Mouse (Mus musculus) lung, embryonic 14.5 days (tissue): ENCODE data around the gene Pfkp. TPM values are rescaled to one million over a fixed set of nuclear protein-coding genes. Genes with fewer than 3 reads are reported as not detected.

Experiments used
- ATAC-seq: fragments of 200-750 bp; cut with Nextera tagmentation; 2 replicates; pipeline ENCODE4 v1.8.0; 2017; ENCODE audit warnings: mild to moderate bottlenecking, moderate TSS enrichment, moderate library complexity; ENCODE audit not compliant: insufficient read depth
- DNase-seq: peaks from one replicate; pipeline ENCODE4 v3.0.0-alpha.2; 2015
- H3K27ac ChIP-seq: fragments of 300-500 bp; sonication (generic); 2 replicates; pipeline ENCODE4 v1.5.1; 2014; ENCODE audit warnings: low read depth, mild to moderate bottlenecking, moderate library complexity
- H3K27me3 ChIP-seq: fragments of 300-500 bp; sonication (generic); 2 replicates; pipeline ENCODE4 v1.6.1; 2014; ENCODE audit warnings: low read length, control low read depth; ENCODE audit not compliant: insufficient read depth
- H3K36me3 ChIP-seq: fragments of 300-500 bp; sonication (generic); 2 replicates; pipeline ENCODE4 v1.6.1; 2014; ENCODE audit warnings: control low read depth; ENCODE audit not compliant: insufficient read depth
- H3K4me1 ChIP-seq: fragments of 300-500 bp; sonication (generic); 2 replicates; pipeline ENCODE4 v1.6.1; 2014; ENCODE audit warnings: antibody characterized with exemption, control low read depth; ENCODE audit not compliant: insufficient read depth
- H3K4me2 ChIP-seq: fragments of 300-500 bp; sonication (generic); 2 replicates; pipeline ENCODE4 v1.6.1; 2014; ENCODE audit warnings: mild to moderate bottlenecking
- H3K4me3 ChIP-seq: fragments of 300-500 bp; sonication (generic); 2 replicates; pipeline ENCODE4 v1.5.1; 2014; ENCODE audit warnings: low read depth, low read length
- H3K9ac ChIP-seq: fragments of 300-500 bp; sonication (generic); 2 replicates; pipeline ENCODE4 v1.6.1; 2014
- H3K9me3 ChIP-seq: fragments of 300-500 bp; sonication (generic); 2 replicates; pipeline ENCODE4 v1.6.1; 2016; ENCODE audit warnings: low read depth, low read length, control low read depth
- CTCF ChIP-seq: IDR thresholded peaks from 2 replicates; pipeline ENCODE4 v1.5.1; 2016; ENCODE audit warnings: antibody characterized with exemption, low read depth
- WGBS: fragments of 180-500 bp; shearing (Covaris S2); extraction: QIAGEN DNeasy Blood & Tissue Kit; methylation state at CpG from one replicate; pipeline ENCODE4 v1.1.7; 2014; 5-methylcytosine and 5-hydroxymethylcytosine counted together
- polyA plus RNA-seq: library from polyadenylated mRNA; unstranded; fragments of >200 nt; fragmentation: Nextera tagmentation; extraction: Ambion mirVana; gene quantifications from 2 replicates; pipeline ENCODE4 v1.2.1, GENCODE M21; 2014

Gene Pfkp
- polyA plus RNA-seq, 1 experiment from 2014 or later, result 20.0 TPM

DNA sequence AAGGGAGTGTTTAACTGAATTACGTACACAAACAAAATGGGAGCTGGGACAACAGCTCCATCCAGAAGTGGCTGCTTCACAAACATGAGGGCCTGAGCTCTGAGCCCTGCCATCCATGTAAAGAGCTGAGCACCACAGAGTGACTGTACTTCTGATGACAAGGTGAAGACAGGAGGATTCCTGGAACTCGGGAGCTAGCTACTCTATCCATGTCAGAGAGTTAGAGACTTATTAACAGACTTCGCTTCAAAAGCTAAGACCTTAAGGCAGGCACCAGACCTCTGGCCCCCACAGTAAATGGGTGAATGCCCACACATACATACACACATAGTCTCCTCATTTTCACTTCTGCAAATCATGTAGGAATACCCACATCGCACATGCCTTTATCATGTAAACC lies 11.6 kb downstream of the Pfkp start:
- H3K9me3 ChIP-seq, result no peaks in the 10 kb centered on the region
- no peak for TF ChIP-seq CTCF
- no peak overlapping the region; the same call in 1 of the 2 replicates for H3K27ac ChIP-seq
- WGBS, result 72% methylated on average over 4 of the region's 4 CpGs
- H3K4me3 ChIP-seq, result no peak overlapping the region
- H3K4me2 ChIP-seq, result no peak overlapping the region
- no peak for DNase-seq
- no peak overlapping the region for H3K9ac ChIP-seq
- peaks cover 10% of the 10 kb centered on the region for H3K4me1 ChIP-seq
- no peaks in the 10 kb centered on the region for H3K36me3 ChIP-seq
- no peaks in the 10 kb centered on the region for H3K27me3 ChIP-seq
- peak; percentile 13; the same call in 1 of the 2 replicates for ATAC-seq

DNA sequence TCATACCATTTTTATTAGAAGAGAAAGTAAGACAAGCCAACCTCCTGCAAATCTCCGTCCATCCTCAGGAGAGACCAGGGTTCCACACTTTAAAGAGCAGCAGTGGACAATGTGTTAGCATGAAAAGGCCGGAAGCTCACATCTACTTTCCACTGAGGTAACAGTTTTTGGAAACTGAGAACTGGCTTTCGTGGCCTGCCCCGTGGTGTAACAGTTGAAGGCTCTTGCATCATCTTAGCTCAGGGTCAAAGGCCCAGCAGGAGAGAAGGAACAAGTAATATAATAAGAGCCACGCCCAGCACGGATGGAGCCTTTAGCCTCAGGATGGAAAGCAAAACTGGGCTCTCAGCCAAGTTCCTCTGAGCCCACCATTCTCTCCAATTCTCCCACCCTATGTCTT lies 12.1 kb downstream of the Pfkp start:
- no peak overlapping the region for H3K9ac ChIP-seq
- peak; percentile 59 for DNase-seq
- no peak overlapping the region; the same call in 1 of the 2 replicates for H3K27ac ChIP-seq
- no peak overlapping the region for H3K4me2 ChIP-seq
- H3K4me1 ChIP-seq, result peaks cover 10% of the 10 kb centered on the region
- no peaks in the 10 kb centered on the region for H3K9me3 ChIP-seq
- ATAC-seq, result peak; percentile 8; the same call in 1 of the 2 replicates
- TF ChIP-seq CTCF, result no peak
- H3K36me3 ChIP-seq, result no peaks in the 10 kb centered on the region
- WGBS, result 45% methylated on average over 6 of the region's 6 CpGs
- no peaks in the 10 kb centered on the region for H3K27me3 ChIP-seq
- no peak overlapping the region for H3K4me3 ChIP-seq

DNA sequence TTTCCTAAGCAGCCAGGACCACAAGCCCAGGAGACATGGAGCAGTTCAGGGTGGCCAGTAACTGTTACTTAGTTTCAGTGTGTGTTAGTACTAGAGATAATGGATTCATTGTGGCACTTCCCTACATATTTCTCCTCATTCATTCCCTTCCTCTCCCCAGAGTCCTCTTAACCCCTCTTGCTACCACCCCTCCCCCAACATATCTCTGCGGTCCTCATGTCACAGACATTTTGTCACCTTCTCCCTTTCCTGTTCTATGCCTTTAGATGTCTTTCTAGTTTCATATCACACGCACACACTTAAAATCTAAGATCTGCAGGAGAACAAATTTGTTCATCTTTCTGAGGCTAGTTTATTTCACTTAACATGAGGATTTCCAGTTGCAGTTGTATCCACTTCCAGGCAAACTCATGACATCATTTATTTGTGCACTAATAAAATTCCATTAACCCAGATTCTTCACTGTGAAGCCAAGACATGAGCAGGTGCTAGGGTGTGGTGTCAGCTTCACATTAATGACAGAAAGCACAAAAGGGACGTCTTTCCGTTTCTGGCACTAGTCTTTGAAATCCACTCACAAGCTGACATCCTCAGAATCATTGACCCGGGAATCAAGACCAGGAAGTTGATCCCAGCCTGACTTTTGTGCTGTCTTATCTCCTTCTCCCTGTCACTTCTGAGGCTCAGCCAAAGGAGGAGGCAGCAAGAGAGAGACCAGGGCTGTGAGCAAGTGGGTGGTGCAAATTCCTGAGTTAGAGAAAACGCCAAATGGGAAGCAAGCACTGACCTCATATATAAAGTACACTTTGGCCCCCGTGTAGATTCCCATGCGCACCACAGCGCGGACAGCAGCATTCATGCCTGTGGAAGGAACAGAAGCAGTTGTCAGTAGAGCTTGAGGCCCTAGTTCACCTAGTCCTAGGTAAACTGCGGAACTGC lies 13.2 kb downstream of the Pfkp start:
- no peaks in the 10 kb centered on the region for H3K36me3 ChIP-seq
- H3K4me3 ChIP-seq, result no peak overlapping the region
- 33% methylated on average over 11 of the region's 11 CpGs for WGBS
- peaks cover 10% of the 10 kb centered on the region for H3K4me1 ChIP-seq
- TF ChIP-seq CTCF, result no peak
- no peaks in the 10 kb centered on the region for H3K27me3 ChIP-seq
- H3K27ac ChIP-seq, result no peak overlapping the region
- H3K9ac ChIP-seq, result no peak overlapping the region
- H3K9me3 ChIP-seq, result no peaks in the 10 kb centered on the region
- H3K4me2 ChIP-seq, result no peak overlapping the region
- DNase-seq (peak; percentile 44), ATAC-seq (peak; percentile 44)

DNA sequence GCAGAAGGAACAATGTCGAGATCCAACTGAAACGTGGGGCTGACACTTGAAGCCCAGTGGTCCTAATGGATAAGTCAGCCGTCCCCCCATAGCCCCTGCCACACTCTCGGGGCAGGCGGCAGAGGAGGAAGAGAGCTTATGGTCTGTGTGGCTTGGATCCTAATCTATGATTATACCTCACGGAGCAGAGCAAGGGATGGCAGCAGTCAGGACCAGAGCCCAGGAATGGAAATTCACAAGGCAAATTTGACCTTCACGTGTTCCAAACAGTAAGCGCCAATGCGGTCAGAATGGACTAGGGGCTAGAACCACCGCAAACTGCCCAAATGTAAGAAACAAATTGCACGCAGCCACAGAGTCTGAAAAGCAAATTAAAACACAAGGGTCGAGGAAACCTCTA lies 14.5 kb downstream of the Pfkp start:
- WGBS, result 76% methylated on average over 12 of the region's 12 CpGs
- peaks cover 10% of the 10 kb centered on the region for H3K4me1 ChIP-seq

DNA sequence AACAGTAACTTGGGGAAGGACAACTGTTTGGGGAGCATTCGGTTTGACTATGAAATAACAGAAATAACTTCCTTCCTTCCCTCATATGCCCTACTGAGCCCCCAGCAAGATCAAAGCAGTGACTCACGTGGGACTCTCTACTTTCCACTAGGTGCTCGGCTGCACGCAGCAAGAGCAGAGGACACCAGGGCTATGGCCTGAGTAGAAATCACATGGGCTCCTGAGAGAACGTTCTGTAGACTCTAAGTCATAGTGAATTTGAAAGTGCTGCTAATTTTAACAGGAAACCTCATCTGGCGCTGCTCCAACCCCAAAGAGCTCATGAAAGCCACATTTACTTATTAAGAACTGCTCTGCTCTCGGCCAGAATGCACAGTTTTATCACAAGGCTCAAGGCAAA lies 15.1 kb downstream of the Pfkp start:
- TF ChIP-seq CTCF, result no peak
- H3K27me3 ChIP-seq, result no peaks in the 10 kb centered on the region
- H3K4me1 ChIP-seq, result peaks cover 10% of the 10 kb centered on the region
- H3K9ac ChIP-seq, result no peak overlapping the region
- no peak overlapping the region for H3K27ac ChIP-seq
- DNase-seq (peak; percentile 55), ATAC-seq (no peak)
- H3K36me3 ChIP-seq, result no peaks in the 10 kb centered on the region
- no peaks in the 10 kb centered on the region for H3K9me3 ChIP-seq
- 23% methylated on average over 7 of the region's 7 CpGs for WGBS
- no peak overlapping the region for H3K4me2 ChIP-seq
- H3K4me3 ChIP-seq, result no peak overlapping the region

More for the DNA sequence above, 14.5 kb downstream of the Pfkp start:
- Histone ChIP-seq H3K4me2 (no peak overlapping the region), H3K36me3 (no peaks in the 10 kb centered on the region), H3K27ac (no peak overlapping the region), H3K9ac (no peak overlapping the region), H3K27me3 (no peaks in the 10 kb centered on the region), H3K9me3 (no peaks in the 10 kb centered on the region), H3K4me3 (no peak overlapping the region)
- ATAC-seq, result no peak
- TF ChIP-seq CTCF, result no peak
- DNase-seq, result no peak

DNA sequence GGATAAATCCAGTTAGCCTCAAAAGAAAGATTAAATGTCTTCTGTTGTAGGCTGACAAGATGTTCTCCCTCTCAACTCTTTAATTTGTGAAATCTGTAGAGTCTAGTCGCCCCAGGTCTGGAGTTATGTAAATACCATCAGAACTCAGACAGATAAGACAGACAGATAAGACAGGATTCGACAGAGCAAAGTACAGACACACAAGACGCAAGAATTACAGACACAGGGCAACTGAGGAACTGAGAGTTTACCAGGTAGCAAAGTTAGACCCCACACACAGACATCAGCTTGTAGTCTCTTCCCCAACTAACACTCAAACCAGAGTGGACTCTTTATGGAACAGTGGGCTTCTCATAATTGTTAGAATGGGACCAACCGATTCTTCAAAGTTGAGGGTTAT lies 15.6 kb downstream of the Pfkp start:
- Histone ChIP-seq H3K4me2 (no peak overlapping the region), H3K9ac (no peak overlapping the region), H3K9me3 (no peaks in the 10 kb centered on the region), H3K4me1 (peaks cover 10% of the 10 kb centered on the region), H3K27me3 (no peaks in the 10 kb centered on the region), H3K36me3 (no peaks in the 10 kb centered on the region), H3K4me3 (no peak overlapping the region), H3K27ac (no peak overlapping the region; the same call in 1 of the 2 replicates)
- ATAC-seq (no peak), DNase-seq (no peak)
- WGBS, result 38% methylated on average over 4 of the region's 4 CpGs
- TF ChIP-seq CTCF, result no peak

DNA sequence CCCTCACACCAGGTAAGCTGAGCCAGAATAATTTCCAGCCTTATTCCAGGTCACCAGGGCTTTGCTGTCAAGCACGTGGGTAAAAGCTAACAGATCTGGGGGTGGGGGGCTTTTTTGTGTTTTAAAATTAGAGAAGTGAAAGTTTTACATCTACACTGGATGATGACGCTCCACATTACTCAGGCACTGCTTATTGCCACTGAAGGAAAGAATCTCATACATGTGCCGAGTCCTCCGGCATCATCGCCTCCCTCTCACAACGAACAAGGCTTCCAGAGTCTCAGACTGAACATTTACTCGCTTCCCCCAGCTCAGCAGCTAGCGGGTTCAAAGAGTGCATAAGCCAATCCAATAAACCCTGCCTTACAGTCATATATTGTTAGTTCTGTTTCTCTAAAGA lies 16.1 kb downstream of the Pfkp start:
- Histone ChIP-seq H3K4me3 (no peak overlapping the region), H3K9me3 (no peaks in the 10 kb centered on the region), H3K27me3 (no peaks in the 10 kb centered on the region), H3K4me2 (no peak overlapping the region), H3K9ac (no peak overlapping the region), H3K4me1 (peaks cover 10% of the 10 kb centered on the region), H3K27ac (no peak overlapping the region; the same call in 1 of the 2 replicates), H3K36me3 (no peaks in the 10 kb centered on the region)
- no peak for TF ChIP-seq CTCF
- no peak for ATAC-seq
- no peak for DNase-seq
- 50% methylated on average over 8 of the region's 8 CpGs for WGBS
